Mouse (Mus musculus) lung, adult 2 months (tissue): ENCODE results near the gene Srgap2.

Experiments used
- CTCF ChIP-seq: fragments of 200-500 bp; IDR thresholded peaks from 2 replicates; pipeline ENCODE4 v1.5.1; 2011; ENCODE audit warnings: mild to moderate bottlenecking, low read length, control low read depth; ENCODE audit not compliant: insufficient read depth
- POLR2A ChIP-seq: fragments of 200-500 bp; IDR thresholded peaks from 2 replicates; pipeline ENCODE4 v1.6.1; 2011; ENCODE audit warnings: low read depth, mild to moderate bottlenecking, control low read depth, low read length, borderline replicate concordance; ENCODE audit errors: extremely low read depth

DNA sequence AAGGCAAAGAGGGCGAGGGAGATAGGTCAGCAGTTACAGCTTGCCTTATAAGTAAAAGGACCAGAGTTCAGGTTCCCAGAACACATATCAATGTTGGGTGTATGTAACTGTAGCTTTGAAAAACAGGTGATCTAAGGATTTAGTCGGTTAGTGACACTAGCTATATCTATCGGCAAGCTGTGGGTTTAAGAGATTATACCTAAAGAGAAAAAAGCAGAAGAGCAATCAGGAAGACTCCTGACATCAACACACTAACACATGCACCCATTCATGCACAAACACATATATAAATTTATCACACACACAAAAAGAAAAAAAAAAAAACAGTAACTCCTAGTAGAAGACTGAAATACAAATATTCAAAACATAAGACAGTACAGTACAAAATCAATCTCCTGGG is 10.6 kb downstream of the Srgap2 start:
- TF ChIP-seq CTCF, result no peak
- TF ChIP-seq POLR2A, result no peak
